Mouse (Mus musculus) hindbrain, embryonic 13.5 days (tissue): ENCODE results near the gene Pear1. TPM values are rescaled to one million over a fixed set of nuclear protein-coding genes. Genes with fewer than 3 reads are reported as not detected.

Experiments
- ATAC-seq: fragments of 200-750 bp; cut with Nextera tagmentation; 2 replicates; pipeline ENCODE4 v1.8.0; 2017; ENCODE audit warnings: moderate TSS enrichment; ENCODE audit not compliant: low FRiP score
- H3K27ac ChIP-seq: fragments of 300-500 bp; sonication (generic); 2 replicates; pipeline ENCODE4 v1.5.1; 2015; ENCODE audit warnings: inconsistent platforms, mild to moderate bottlenecking, moderate library complexity
- H3K27me3 ChIP-seq: fragments of 300-500 bp; sonication (generic); 2 replicates; pipeline ENCODE4 v1.6.1; 2015; ENCODE audit warnings: mild to moderate bottlenecking, inconsistent platforms
- H3K36me3 ChIP-seq: fragments of 300-500 bp; sonication (generic); 2 replicates; pipeline ENCODE4 v1.6.1; 2015; ENCODE audit warnings: mild to moderate bottlenecking, inconsistent platforms
- H3K4me1 ChIP-seq: fragments of 300-500 bp; sonication (generic); replicated peaks from 2 replicates; pipeline ENCODE4 v1.6.1; 2015; ENCODE audit warnings: inconsistent platforms
- H3K4me2 ChIP-seq: fragments of 300-500 bp; sonication (generic); 2 replicates; pipeline ENCODE4 v1.6.1; 2015; ENCODE audit warnings: inconsistent platforms, mild to moderate bottlenecking, moderate library complexity
- H3K4me3 ChIP-seq: fragments of 300-500 bp; sonication (generic); 2 replicates; pipeline ENCODE4 v1.5.1; 2015; ENCODE audit warnings: mild to moderate bottlenecking, inconsistent platforms
- H3K9ac ChIP-seq: fragments of 300-500 bp; sonication (generic); 2 replicates; pipeline ENCODE4 v1.6.1; 2015; ENCODE audit warnings: mild to moderate bottlenecking, inconsistent platforms
- H3K9me3 ChIP-seq: fragments of 300-500 bp; sonication (generic); 2 replicates; pipeline ENCODE4 v1.6.1; 2016; ENCODE audit warnings: inconsistent platforms
- WGBS: fragments of 180-500 bp; shearing (Covaris S2); methylation state at CpG from one replicate; pipeline ENCODE4 v1.1.7; 2015; 5-methylcytosine and 5-hydroxymethylcytosine counted together
- polyA plus RNA-seq: library from polyadenylated mRNA; unstranded; fragments of >200 nt; fragmentation: Nextera tagmentation; extraction: Ambion mirVana; gene quantifications from 2 replicates; pipeline ENCODE4 v1.2.1, GENCODE M21; 2015

The Pear1 gene
- polyA plus RNA-seq, 1 experiment from 2014 or later: 9.8 TPM

- Histone ChIP-seq H3K9ac (no peak overlapping the region), H3K4me2 (no peak overlapping the region), H3K36me3 (peaks cover 39% of the 10 kb centered on the region), H3K4me1 (peaks cover 10% of the 10 kb centered on the region), H3K4me3 (no peak overlapping the region), H3K27me3 (no peaks in the 10 kb centered on the region), H3K27ac (no peak overlapping the region), H3K9me3 (no peaks in the 10 kb centered on the region)
- no peak for ATAC-seq
- WGBS: 91% methylated on average over 3 of the region's 3 CpGs
Observed at GRCm38 (mm10) chr3:87742013-87742412, 82.1 kb downstream of the Pear1 start.

- no peak overlapping the region for H3K9ac ChIP-seq
- H3K4me2 ChIP-seq: no peak overlapping the region
- no peak overlapping the region for H3K27ac ChIP-seq
- no peak overlapping the region for H3K4me3 ChIP-seq
- H3K27me3 ChIP-seq: no peaks in the 10 kb centered on the region
- peaks cover 70% of the 10 kb centered on the region for H3K36me3 ChIP-seq
- no peak for ATAC-seq
- no peaks in the 10 kb centered on the region for H3K9me3 ChIP-seq
- 83% methylated on average over 5 of the region's 5 CpGs for WGBS
- no peaks in the 10 kb centered on the region for H3K4me1 ChIP-seq
Observed at GRCm38 (mm10) chr3:87738906-87739305, 85.2 kb downstream of the Pear1 start.

GRCm38 (mm10) chr3:87735335-87735734 is 88.8 kb downstream of the Pear1 start:
- WGBS: 91% methylated on average over 9 of the region's 9 CpGs
- Histone ChIP-seq H3K9me3 (no peaks in the 10 kb centered on the region), H3K4me2 (no peak overlapping the region), H3K27ac (no peak overlapping the region), H3K9ac (no peak overlapping the region), H3K27me3 (no peaks in the 10 kb centered on the region), H3K4me1 (no peaks in the 10 kb centered on the region), H3K4me3 (no peak overlapping the region), H3K36me3 (peaks cover 92% of the 10 kb centered on the region)
- no peak for ATAC-seq

- Histone ChIP-seq H3K36me3 (peaks cover 97% of the 10 kb centered on the region), H3K4me1 (no peaks in the 10 kb centered on the region), H3K9ac (no peak overlapping the region), H3K4me2 (no peak overlapping the region), H3K27me3 (no peaks in the 10 kb centered on the region), H3K9me3 (no peaks in the 10 kb centered on the region), H3K27ac (no peak overlapping the region), H3K4me3 (no peak overlapping the region)
- 88% methylated on average over 11 of the region's 11 CpGs for WGBS
- ATAC-seq: no peak
Observed at GRCm38 (mm10) chr3:87733984-87734761, 89.9 kb downstream of the Pear1 start.

- Histone ChIP-seq H3K27ac (no peak overlapping the region), H3K9ac (no peak overlapping the region), H3K4me2 (no peak overlapping the region), H3K4me3 (no peak overlapping the region), H3K36me3 (peaks cover 99% of the 10 kb centered on the region), H3K9me3 (no peaks in the 10 kb centered on the region), H3K4me1 (no peaks in the 10 kb centered on the region), H3K27me3 (no peaks in the 10 kb centered on the region)
- 78% methylated on average over 4 of the region's 4 CpGs for WGBS
- no peak for ATAC-seq
Observed at GRCm38 (mm10) chr3:87733098-87733497, 91.0 kb downstream of the Pear1 start.

GRCm38 (mm10) chr3:87728696-87729095 is 95.4 kb downstream of the Pear1 start:
- no peak overlapping the region for H3K4me3 ChIP-seq
- 95% methylated on average over 6 of the region's 6 CpGs for WGBS
- H3K9ac ChIP-seq: no peak overlapping the region
- no peaks in the 10 kb centered on the region for H3K4me1 ChIP-seq
- no peaks in the 10 kb centered on the region for H3K27me3 ChIP-seq
- H3K27ac ChIP-seq: no peak overlapping the region
- no peak overlapping the region for H3K4me2 ChIP-seq
- no peaks in the 10 kb centered on the region for H3K9me3 ChIP-seq
- ATAC-seq: no peak
- peaks cover 97% of the 10 kb centered on the region for H3K36me3 ChIP-seq

GRCm38 (mm10) chr3:87726191-87726590 is 97.9 kb downstream of the Pear1 start:
- WGBS: 95% methylated on average over 7 of the region's 7 CpGs
- Histone ChIP-seq H3K9ac (no peak overlapping the region), H3K27me3 (no peaks in the 10 kb centered on the region), H3K4me2 (no peak overlapping the region), H3K9me3 (no peaks in the 10 kb centered on the region), H3K4me3 (no peak overlapping the region), H3K27ac (no peak overlapping the region), H3K4me1 (no peaks in the 10 kb centered on the region), H3K36me3 (peaks cover 94% of the 10 kb centered on the region)
- ATAC-seq: no peak

- H3K4me3 ChIP-seq: no peak overlapping the region
- H3K36me3 ChIP-seq: peaks cover 94% of the 10 kb centered on the region
- no peak overlapping the region for H3K9ac ChIP-seq
- 98% methylated on average over 16 of the region's 16 CpGs for WGBS
- H3K9me3 ChIP-seq: no peaks in the 10 kb centered on the region
- H3K27me3 ChIP-seq: no peaks in the 10 kb centered on the region
- H3K27ac ChIP-seq: no peak overlapping the region
- H3K4me1 ChIP-seq: no peaks in the 10 kb centered on the region
- H3K4me2 ChIP-seq: no peak overlapping the region
- no peak for ATAC-seq
Observed at GRCm38 (mm10) chr3:87725396-87726160, 98.5 kb downstream of the Pear1 start.

GRCm38 (mm10) chr3:87724556-87724955 is 99.5 kb downstream of the Pear1 start:
- Histone ChIP-seq H3K36me3 (peaks cover 91% of the 10 kb centered on the region), H3K4me3 (no peak overlapping the region), H3K9ac (no peak overlapping the region), H3K4me1 (no peaks in the 10 kb centered on the region), H3K27ac (no peak overlapping the region), H3K27me3 (no peaks in the 10 kb centered on the region), H3K4me2 (no peak overlapping the region), H3K9me3 (no peaks in the 10 kb centered on the region)
- no peak for ATAC-seq
- 90% methylated on average over 6 of the region's 6 CpGs for WGBS

- H3K27me3 ChIP-seq: no peaks in the 10 kb centered on the region
- ATAC-seq: no peak
- 93% methylated on average over 2 of the region's 2 CpGs for WGBS
- H3K4me3 ChIP-seq: no peak overlapping the region
- no peak overlapping the region for H3K27ac ChIP-seq
- no peaks in the 10 kb centered on the region for H3K9me3 ChIP-seq
- no peak overlapping the region for H3K4me2 ChIP-seq
- H3K4me1 ChIP-seq: no peaks in the 10 kb centered on the region
- H3K36me3 ChIP-seq: peaks cover 94% of the 10 kb centered on the region
- no peak overlapping the region for H3K9ac ChIP-seq
Observed at GRCm38 (mm10) chr3:87718525-87718924, 105.6 kb downstream of the Pear1 start.
